Mouse (Mus musculus): ENCODE data around the gene Evpl.

GRCm38 (mm10) chr11:116272589-116273468, 35.0 kb upstream of the Evpl start:
- TF ChIP-seq CTCF (IDR thresholded peaks at IDR 0.05; ENCODE audit: extremely low read depth, insufficient read depth, insufficient read length, insufficient replicate concordance) (no peak), POLR2A (IDR thresholded peaks at IDR 0.05; ENCODE audit: low read depth, low read length) (no peak)
